In genomic region chr7:135479322-135479880, GRCm38 (mm10) we compare ENCODE assay signal across 10 mouse cellular contexts. TPM values are rescaled to one million over a fixed set of nuclear protein-coding genes. Genes with fewer than 3 reads are reported as not detected.
DNase-seq lines count a peak whose midpoint lies in the region; ATAC-seq and TF ChIP-seq lines count a peak whose summit lies in the region.
"Had no signal": no experiment of that assay in that cellular context is flagged by ENCODE, and none has a peak within 500 bp of the region (broad histone marks: within the 10 kb centered on the region; RNA-seq: fewer than 3 reads in every experiment).

No protein-coding gene starts in this region.

- H3K27ac ChIP-seq in kidney, adult 2 months (ENCODE audit: insufficient read depth, low read depth, low read length): no peak overlapping the region
- peak overlapping the region; percentile 39; the same call in 1 of the 2 replicates for H3K27ac ChIP-seq in forebrain, embryonic 14.5 days (ENCODE audit: low read depth, low read length)
- no peak overlapping the region for H3K27ac ChIP-seq in heart, adult 2 months
- H3K27ac ChIP-seq: hindbrain, embryonic 15.5 days; liver, embryonic 14.5 days had no signal

- CTCF ChIA-PET in Patski (lab: Charles Lee): interaction anchor here (2.1 to 3.2 kb wide), 2 partner anchors 8 to 76 kb away, joined by 10 read pairs; no protein-coding TSS in a partner anchor

- no peaks in the 10 kb centered on the region for H3K4me1 ChIP-seq in kidney, adult 2 months (ENCODE audit: control insufficient read depth, insufficient read depth, low read length)
- peaks cover 8% of the 10 kb centered on the region; the same call in 1 of the 2 replicates for H3K4me1 ChIP-seq in forebrain, embryonic 14.5 days (ENCODE audit: control insufficient read depth, insufficient read depth, low read length)
- H3K4me1 ChIP-seq in heart, adult 2 months (ENCODE audit: control insufficient read depth, insufficient read depth, low read length): no peaks in the 10 kb centered on the region

- WGBS in kidney, adult 2 months: 60% methylated on average over 10 of the region's 10 CpGs
- 5% methylated on average over 10 of the region's 10 CpGs for WGBS in forebrain, embryonic 14.5 days
- 24% methylated on average over 10 of the region's 10 CpGs for WGBS in heart, adult 2 months

- H3K4me2 ChIP-seq in forebrain, embryonic 14.5 days (ENCODE audit: low read length): peak overlapping the region; percentile 24; the same call in 1 of the 2 replicates
- H3K4me2 ChIP-seq: hindbrain, embryonic 15.5 days had no signal

- DNase-seq in kidney, adult 2 months: peak; percentile 18
- no peak for DNase-seq in kidney, adult 9 months
- peak; percentile 52 for DNase-seq in 3134 (ENCODE audit: extremely low read depth, insufficient read length, low spot score)
- DNase-seq in Patski (ENCODE audit: low read depth, low spot score): peak; percentile 39
- peak; percentile 82 for DNase-seq in forebrain, embryonic 14.5 days (ENCODE audit: low spot score)
- DNase-seq in frontal cortex, postnatal 36 days (ENCODE audit: low spot score in 2 of 2): no peak
- no peak for DNase-seq in cerebellum, adult 18-20 months
- DNase-seq in heart, adult 2 months: no peak

- no peaks in the 10 kb centered on the region for H3K9me3 ChIP-seq in forebrain, embryonic 14.5 days (replicated peaks; ENCODE audit: control insufficient read depth, low read length)
- H3K9me3 ChIP-seq: hindbrain, embryonic 15.5 days had no signal

- TF ChIP-seq POLR2A in kidney, adult 2 months (IDR thresholded peaks at IDR 0.05; ENCODE audit: low read depth, low read length): no peak
- TF ChIP-seq POLR2A in heart, adult 2 months (IDR thresholded peaks at IDR 0.05; ENCODE audit: insufficient read depth, low read depth, low read length): no peak

- intact Hi-C loops in heart, adult 2 months (cut with DNase I): no loop called here

- ATAC-seq in Patski: no peak
- ATAC-seq in forebrain, embryonic 14.5 days: peak; percentile 67

- in situ Hi-C loops in Patski (cut with MboI; ENCODE audit: low pct_unique_long_range_greater_than_20kb): loop anchor here (5.0 to 25.0 kb wide), 2 partner anchors 77 to 1817 kb away; no protein-coding TSS in a partner anchor

- H3K4me3 ChIP-seq in kidney, adult 2 months (ENCODE audit: insufficient read depth, low read depth, low read length): no peak overlapping the region
- no peak overlapping the region for H3K4me3 ChIP-seq in forebrain, embryonic 14.5 days (ENCODE audit: low read depth, low read length)
- H3K4me3 ChIP-seq in heart, adult 2 months: no peak overlapping the region
- H3K4me3 ChIP-seq: hindbrain, embryonic 15.5 days had no signal

- POLR2A ChIA-PET in Patski (lab: Charles Lee): interaction anchor here (0.7 kb wide), 1 partner anchor 504 kb away, joined by 3 read pairs; no protein-coding TSS in a partner anchor

- no peaks in the 10 kb centered on the region for H3K27me3 ChIP-seq in kidney, adult 2 months (replicated peaks; ENCODE audit: control insufficient read depth, insufficient read depth, low read length)
- H3K27me3 ChIP-seq in Patski: no peaks in the 10 kb centered on the region
- no peaks in the 10 kb centered on the region for H3K27me3 ChIP-seq in forebrain, embryonic 14.5 days (replicated peaks; ENCODE audit: control insufficient read depth, insufficient read depth, low read length)
- no peaks in the 10 kb centered on the region; the same call in 1 of the 2 replicates for H3K27me3 ChIP-seq in heart, adult 2 months (ENCODE audit: control insufficient read depth, insufficient read depth, low read length)

- no peak for TF ChIP-seq CTCF in kidney, adult 2 months (conservative IDR thresholded peaks at IDR 0.05; ENCODE audit: insufficient read depth, insufficient read length, low read depth, low read length)
- TF ChIP-seq CTCF in Patski (IDR thresholded peaks at IDR 0.05): no peak
- TF ChIP-seq CTCF in heart, adult 2 months (IDR thresholded peaks at IDR 0.05): no peak

- H3K9ac ChIP-seq in forebrain, embryonic 14.5 days (ENCODE audit: low read length): no peak overlapping the region
- H3K9ac ChIP-seq in heart, adult 2 months (ENCODE audit: low read depth, low read length): no peak overlapping the region
- H3K9ac ChIP-seq: hindbrain, embryonic 15.5 days; liver, embryonic 14.5 days had no signal

- H3K79me2 ChIP-seq in heart, adult 2 months (replicated peaks; ENCODE audit: control insufficient read depth, insufficient read depth, low read length): no peaks in the 10 kb centered on the region

- H3K36me3 ChIP-seq in kidney, adult 2 months (ENCODE audit: control insufficient read depth, insufficient read depth, low read length): no peaks in the 10 kb centered on the region
- no peaks in the 10 kb centered on the region for H3K36me3 ChIP-seq in forebrain, embryonic 14.5 days (ENCODE audit: control insufficient read depth, insufficient read depth, low read length)
- no peaks in the 10 kb centered on the region for H3K36me3 ChIP-seq in heart, adult 2 months (ENCODE audit: control insufficient read depth, insufficient read depth, low read length)
- H3K36me3 ChIP-seq: hindbrain, embryonic 15.5 days had no signal

- TF ChIP-seq EP300 in heart, adult 2 months (IDR thresholded peaks at IDR 0.05; ENCODE audit: insufficient read depth, low read depth, low read length): no peak

RNA-seq across cellular contexts. Expression of gene Clrn3, which starts 49.1 kb away (rescaled TPM):
- polyA plus RNA-seq in kidney, adult 2 months (2012; rRNA removed): 26.7 and 29.8 TPM in 2 replicates
- polyA plus RNA-seq in Patski (2021): not detected
- polyA plus RNA-seq in forebrain, embryonic 14.5 days (2014; fragmentation: Nextera tagmentation; extraction: Ambion mirVana): not detected in 2 replicates
- not detected for total RNA-seq in heart, adult 2 months (2021)
- not detected in 2 replicates for polyA plus RNA-seq in heart, adult 2 months (2012; rRNA removed)
- polyA plus RNA-seq: hindbrain, embryonic 15.5 days; liver, embryonic 14.5 days had no signal

RNA-seq across cellular contexts. Expression of gene Ptpre, which starts 57.9 kb away (rescaled TPM):
- 1.7 and 2.5 TPM in 2 replicates for polyA plus RNA-seq in kidney, adult 2 months (2012; rRNA removed)
- 8.8 TPM for polyA plus RNA-seq in Patski (2021)
- 1.9 and 2.5 TPM in 2 replicates for polyA plus RNA-seq in forebrain, embryonic 14.5 days (2014; fragmentation: Nextera tagmentation; extraction: Ambion mirVana)
- total RNA-seq in heart, adult 2 months (2021): 1 to 10 TPM; 2.8 to 3.1 TPM
- 3.6 and 4.1 TPM in 2 replicates for polyA plus RNA-seq in heart, adult 2 months (2012; rRNA removed)

Comparison
In these comparisons a context has a peak if more than half of its experiments do, and no peak if none do; other contexts are left out.
1. DNase-seq: peak in kidney, adult 2 months (single experiment), 3134 (single experiment), Patski (single experiment) and forebrain, embryonic 14.5 days (single experiment); none in kidney, adult 9 months (single experiment), frontal cortex, postnatal 36 days (0 of 2), cerebellum, adult 18-20 months (0 of 2) and heart, adult 2 months (0 of 2).
2. RNA of gene Clrn3, which starts 49.1 kb away (polyA plus RNA-seq): 26.7 to 29.8 TPM in kidney, adult 2 months; not detected in forebrain, embryonic 14.5 days, not detected in Patski (single experiment) and not detected in heart, adult 2 months; every median in the first group is over 10 times any median in the second.